Mouse (Mus musculus) neural tube, embryonic 11.5 days (tissue): ENCODE measurements around the gene Zfp986. TPM values are rescaled to one million over a fixed set of nuclear protein-coding genes. Genes with fewer than 3 reads are reported as not detected.
"Not testable (repeated sequence)": the region's sequence is repeated elsewhere in the genome, so short reads cannot be mapped to it uniquely, and the experiment has no call there.

Source experiments
- ATAC-seq: fragments of 200-750 bp; cut with Nextera tagmentation; 2 replicates; pipeline ENCODE4 v1.8.0; 2017; ENCODE audit warnings: moderate number of reproducible peaks, mild to moderate bottlenecking, moderate TSS enrichment, moderate library complexity; ENCODE audit not compliant: insufficient read depth, low FRiP score, low TSS enrichment
- DNase-seq: peaks from one replicate; pipeline ENCODE4 v3.0.0-alpha.2; 2015; ENCODE audit warnings: low spot score
- H3K27ac ChIP-seq: fragments of 300-500 bp; sonication (generic); 2 replicates; pipeline ENCODE4 v1.5.1; 2014; ENCODE audit warnings: low read depth, mild to moderate bottlenecking, low read length
- H3K27me3 ChIP-seq: fragments of 300-500 bp; sonication (generic); 2 replicates; pipeline ENCODE4 v1.6.1; 2014; ENCODE audit warnings: mild to moderate bottlenecking, low read length, mixed read lengths; ENCODE audit not compliant: control insufficient read depth, insufficient read depth
- H3K36me3 ChIP-seq: fragments of 300-500 bp; sonication (generic); 2 replicates; pipeline ENCODE4 v1.6.1; 2014; ENCODE audit warnings: mild to moderate bottlenecking, low read length, moderate library complexity, mixed read lengths; ENCODE audit not compliant: control insufficient read depth, insufficient read depth
- H3K4me1 ChIP-seq: fragments of 300-500 bp; sonication (generic); 2 replicates; pipeline ENCODE4 v1.6.1; 2014; ENCODE audit warnings: low read length, mixed read lengths; ENCODE audit not compliant: control insufficient read depth, insufficient read depth
- H3K4me2 ChIP-seq: fragments of 300-500 bp; sonication (generic); 2 replicates; pipeline ENCODE4 v1.6.1; 2014; ENCODE audit warnings: low read depth, mild to moderate bottlenecking, moderate library complexity
- H3K4me3 ChIP-seq: fragments of 300-500 bp; sonication (generic); 2 replicates; pipeline ENCODE4 v1.5.1; 2014; ENCODE audit warnings: low read depth, low read length
- H3K9ac ChIP-seq: fragments of 300-500 bp; sonication (generic); 2 replicates; pipeline ENCODE4 v1.6.1; 2014; ENCODE audit warnings: mild to moderate bottlenecking, low read length
- H3K9me3 ChIP-seq: fragments of 300-500 bp; sonication (generic); 2 replicates; pipeline ENCODE4 v1.6.1; 2016; ENCODE audit warnings: low read length; ENCODE audit not compliant: control insufficient read depth
- WGBS: fragments of 180-500 bp; shearing (Covaris S2); extraction: QIAGEN DNeasy Blood & Tissue Kit; methylation state at CpG from one replicate; pipeline ENCODE4 v1.1.7; 2014; 5-methylcytosine and 5-hydroxymethylcytosine counted together
- polyA plus RNA-seq: library from polyadenylated mRNA; unstranded; fragments of >200 nt; fragmentation: Nextera tagmentation; extraction: Ambion mirVana; gene quantifications from 2 replicates; pipeline ENCODE4 v1.2.1, GENCODE M21; 2014

Zfp986 gene
- not detected in 2 replicates for polyA plus RNA-seq

DNA sequence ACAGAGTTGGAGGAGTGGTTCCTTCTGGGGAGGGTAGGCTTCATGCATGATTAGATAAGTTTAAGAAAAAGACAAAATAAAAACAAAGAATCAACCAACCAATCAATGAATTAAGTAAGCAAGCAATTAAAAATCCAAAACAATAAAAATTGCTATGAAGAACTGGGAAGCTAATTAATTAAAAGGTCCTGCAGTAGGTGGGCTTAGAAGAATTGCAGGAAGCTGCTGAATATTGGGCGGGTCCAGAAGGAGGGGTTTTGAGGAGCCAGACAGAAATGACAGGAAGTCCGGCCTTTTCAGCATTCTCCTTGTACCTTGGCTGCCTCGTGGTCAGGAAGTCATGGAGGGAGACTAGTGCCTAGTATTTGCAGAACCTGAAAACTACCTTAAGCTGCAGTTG, at the start of gene Zfp986:
TSS of gene Zfp986 (plus strand) at position 301 of the 400 bp plus-strand sequence.
- H3K9ac ChIP-seq, H3K4me1 ChIP-seq, H3K36me3 ChIP-seq, H3K27ac ChIP-seq, DNase-seq, H3K4me2 ChIP-seq, H3K27me3 ChIP-seq, H3K9me3 ChIP-seq, ATAC-seq, H3K4me3 ChIP-seq: not testable (repeated sequence)
- 82% methylated on average over 3 of the region's 3 CpGs for WGBS

DNA sequence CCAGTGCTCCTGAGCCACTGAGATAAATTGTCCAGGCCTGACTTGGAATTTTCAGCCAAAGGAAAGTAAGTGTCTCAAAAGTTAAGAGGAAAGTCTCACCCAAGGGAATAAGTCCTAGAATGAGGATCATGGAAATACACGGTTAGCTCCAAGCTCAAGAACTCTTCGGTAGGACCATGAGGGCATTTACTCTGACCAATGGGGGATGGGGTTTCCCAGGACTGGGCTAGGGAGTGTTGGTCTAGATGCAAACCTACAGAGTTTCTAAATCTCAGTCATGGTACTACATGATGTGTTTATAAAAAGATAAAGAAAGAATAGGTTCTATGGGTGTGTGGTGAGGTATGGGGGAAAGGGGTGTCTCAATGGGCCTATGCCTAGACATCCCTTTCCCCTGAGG, 48.6 kb upstream of the Zfp986 start:
- H3K9ac ChIP-seq, H3K27me3 ChIP-seq, H3K4me1 ChIP-seq, H3K4me2 ChIP-seq, DNase-seq, H3K4me3 ChIP-seq, H3K27ac ChIP-seq, H3K36me3 ChIP-seq, H3K9me3 ChIP-seq: not testable (repeated sequence)
- peak; percentile 54; the same call in 1 of the 2 replicates for ATAC-seq
- no CpG with 5 or more reads among the region's 2 CpGs for WGBS

GRCm38 (mm10) chr4:145825606-145826005, 43.0 kb upstream of the Zfp986 start:
- H3K27ac ChIP-seq, H3K4me3 ChIP-seq, H3K9ac ChIP-seq, H3K27me3 ChIP-seq, H3K4me1 ChIP-seq, DNase-seq, H3K9me3 ChIP-seq, H3K4me2 ChIP-seq, H3K36me3 ChIP-seq: not testable (repeated sequence)
- 88% methylated on average over 3 of the region's 8 CpGs for WGBS
- ATAC-seq = peak; percentile 17; the same call in 1 of the 2 replicates

GRCm38 (mm10) chr4:145831328-145832062, 37.1 kb upstream of the Zfp986 start:
- ATAC-seq = peak; percentile 60; the same call in 1 of the 2 replicates
- not testable (repeated sequence) for H3K36me3 ChIP-seq
- WGBS = 91% methylated on average over 1 of the region's 14 CpGs

GRCm38 (mm10) chr4:145836300-145836862, 32.2 kb upstream of the Zfp986 start:
- H3K36me3 ChIP-seq = not testable (repeated sequence)
- peak; percentile 33 for ATAC-seq
- WGBS = 72% methylated on average over 5 of the region's 18 CpGs

More at GRCm38 (mm10) chr4:145831328-145832062, 37.1 kb upstream of the Zfp986 start:
- H3K9ac ChIP-seq, H3K4me3 ChIP-seq, H3K4me2 ChIP-seq, H3K4me1 ChIP-seq, DNase-seq, H3K27me3 ChIP-seq, H3K9me3 ChIP-seq, H3K27ac ChIP-seq: not testable (repeated sequence)

DNA sequence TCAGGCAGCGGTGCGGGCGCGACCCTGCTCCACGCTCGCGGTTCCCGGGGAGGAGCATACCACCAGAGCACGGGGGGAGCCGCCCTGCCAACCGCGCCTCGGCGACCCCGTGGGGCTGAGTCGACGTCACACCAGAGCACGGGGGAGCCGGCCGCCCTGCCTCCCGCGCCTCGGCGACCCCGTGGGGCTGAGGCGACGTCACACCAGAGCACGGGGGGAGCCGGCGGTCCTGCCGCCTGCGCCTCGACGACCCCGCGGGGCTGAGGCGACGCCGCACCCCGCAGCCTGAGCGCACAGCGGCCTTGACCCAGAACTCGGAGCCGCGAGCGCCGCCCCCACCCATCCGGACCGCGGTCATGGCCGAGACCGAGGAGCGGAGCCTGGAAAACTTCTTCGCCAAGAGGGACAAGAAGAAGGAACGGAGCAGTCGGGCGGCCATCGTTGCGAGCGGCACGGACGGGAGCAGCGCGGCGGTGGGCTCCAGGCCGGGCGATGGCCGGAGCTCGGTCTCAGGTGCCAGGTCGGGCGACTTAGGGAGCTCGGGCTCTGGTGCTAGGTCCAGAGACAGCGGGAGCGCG, 31.6 kb upstream of the Zfp986 start:
- H3K27me3 ChIP-seq, H3K9ac ChIP-seq, H3K9me3 ChIP-seq, DNase-seq, H3K4me1 ChIP-seq, H3K4me2 ChIP-seq, H3K27ac ChIP-seq, H3K36me3 ChIP-seq, H3K4me3 ChIP-seq: not testable (repeated sequence)
- WGBS = 64% methylated on average over 45 of the region's 75 CpGs
- peak; percentile 64 for ATAC-seq

More at GRCm38 (mm10) chr4:145836300-145836862, 32.2 kb upstream of the Zfp986 start:
- H3K27ac ChIP-seq, DNase-seq, H3K4me2 ChIP-seq, H3K4me1 ChIP-seq, H3K9me3 ChIP-seq, H3K4me3 ChIP-seq, H3K27me3 ChIP-seq, H3K9ac ChIP-seq: not testable (repeated sequence)

DNA sequence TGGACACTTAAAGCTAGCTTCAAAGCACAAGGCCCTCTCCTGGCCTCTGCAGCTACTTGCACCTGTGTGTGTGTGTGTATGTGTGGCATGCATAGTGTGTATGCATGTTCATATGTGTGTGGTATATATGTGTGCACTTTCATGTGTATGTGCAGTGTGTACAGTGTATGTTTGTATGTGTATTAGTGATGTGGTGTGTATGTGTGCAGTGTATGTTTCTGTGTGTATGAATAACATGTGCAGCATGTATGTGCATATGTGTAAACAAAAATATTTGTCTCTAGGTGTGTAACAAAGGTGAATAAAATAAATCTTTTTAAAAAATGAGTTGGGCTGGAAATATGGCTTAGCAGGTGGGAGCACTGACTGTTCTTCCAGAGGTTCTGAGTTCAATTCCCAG, 21.8 kb upstream of the Zfp986 start:
- not testable (repeated sequence) for H3K27me3 ChIP-seq, H3K4me2 ChIP-seq, H3K9ac ChIP-seq, H3K27ac ChIP-seq, H3K9me3 ChIP-seq, H3K4me3 ChIP-seq, H3K4me1 ChIP-seq, DNase-seq, H3K36me3 ChIP-seq
- ATAC-seq = peak; percentile 62

GRCm38 (mm10) chr4:145848183-145848890, 20.3 kb upstream of the Zfp986 start:
- not testable (repeated sequence) for H3K36me3 ChIP-seq, H3K4me2 ChIP-seq, H3K27me3 ChIP-seq, H3K27ac ChIP-seq, H3K9me3 ChIP-seq, H3K4me1 ChIP-seq, H3K9ac ChIP-seq, H3K4me3 ChIP-seq, DNase-seq
- ATAC-seq = peak; percentile 32; the same call in 1 of the 2 replicates
- WGBS = 75% methylated on average over 3 of the region's 4 CpGs
